Mouse (Mus musculus) testis, adult 2 months (tissue): ENCODE results near the gene Ncbp1.

Source experiments
- CTCF ChIP-seq: fragments of 200-500 bp; IDR thresholded peaks from 2 replicates; pipeline ENCODE4 v1.5.1; 2012; ENCODE audit warnings: low read depth, mild to moderate bottlenecking, inconsistent platforms, low read length, moderate library complexity; ENCODE audit not compliant: control insufficient read depth, insufficient read depth, insufficient replicate concordance
- POLR2A ChIP-seq: fragments of 200-500 bp; IDR thresholded peaks from 2 replicates; pipeline ENCODE4 v1.6.1; 2012; ENCODE audit warnings: low read depth, mild to moderate bottlenecking, inconsistent platforms, low read length, moderate library complexity; ENCODE audit not compliant: control insufficient read depth

GRCm38 (mm10) chr4:46092429-46093076 is 45.9 kb upstream of the Ncbp1 start:
- TF ChIP-seq CTCF, result no peak
- TF ChIP-seq POLR2A, result no peak
